Mouse (Mus musculus) hindbrain, embryonic 11.5 days (tissue): Measurements from ENCODE around the gene Esrrb. TPM values are rescaled to one million over a fixed set of nuclear protein-coding genes. Genes with fewer than 3 reads are reported as not detected.
A peak's percentile ranks its signal among the peaks of the same experiment; 100 is the strongest.

Experiments used
- ATAC-seq: fragments of 200-750 bp; cut with Nextera tagmentation; 2 replicates; pipeline ENCODE4 v1.8.0; 2017; ENCODE audit warnings: mild to moderate bottlenecking, moderate TSS enrichment, moderate library complexity; ENCODE audit not compliant: low FRiP score
- DNase-seq: peaks from one replicate; pipeline ENCODE4 v3.0.0-alpha.2; 2015; ENCODE audit warnings: low spot score
- H3K27ac ChIP-seq: fragments of 300-500 bp; sonication (generic); 2 replicates; pipeline ENCODE4 v1.5.1; 2014; ENCODE audit warnings: mild to moderate bottlenecking, low read depth, low read length
- H3K27me3 ChIP-seq: fragments of 300-500 bp; sonication (generic); 2 replicates; pipeline ENCODE4 v1.6.1; 2014; ENCODE audit warnings: mild to moderate bottlenecking, low read length, moderate library complexity, mixed read lengths; ENCODE audit not compliant: control insufficient read depth, insufficient read depth
- H3K36me3 ChIP-seq: fragments of 300-500 bp; sonication (generic); 2 replicates; pipeline ENCODE4 v1.6.1; 2014; ENCODE audit warnings: mild to moderate bottlenecking, low read length, moderate library complexity, mixed read lengths; ENCODE audit not compliant: control insufficient read depth, insufficient read depth
- H3K4me1 ChIP-seq: fragments of 300-500 bp; sonication (generic); replicated peaks from 2 replicates; pipeline ENCODE4 v1.6.1; 2014; ENCODE audit warnings: low read length, mixed read lengths; ENCODE audit not compliant: control insufficient read depth, insufficient read depth
- H3K4me2 ChIP-seq: fragments of 300-500 bp; sonication (generic); replicated peaks from 2 replicates; pipeline ENCODE4 v1.6.1; 2014; ENCODE audit warnings: mild to moderate bottlenecking, low read depth, low read length
- H3K4me3 ChIP-seq: fragments of 300-500 bp; sonication (generic); 2 replicates; pipeline ENCODE4 v1.5.1; 2014; ENCODE audit warnings: low read depth, low read length
- H3K9ac ChIP-seq: fragments of 300-500 bp; sonication (generic); 2 replicates; pipeline ENCODE4 v1.6.1; 2014; ENCODE audit warnings: low read depth, low read length
- H3K9me3 ChIP-seq: fragments of 300-500 bp; sonication (generic); 2 replicates; pipeline ENCODE4 v1.6.1; 2016; ENCODE audit warnings: low read length; ENCODE audit not compliant: control insufficient read depth
- WGBS: fragments of 180-500 bp; shearing (Covaris S2); extraction: QIAGEN DNeasy Blood & Tissue Kit; methylation state at CpG from one replicate; pipeline ENCODE4 v1.1.7; 2014; 5-methylcytosine and 5-hydroxymethylcytosine counted together
- polyA plus RNA-seq: library from polyadenylated mRNA; unstranded; fragments of >200 nt; fragmentation: Nextera tagmentation; extraction: Ambion mirVana; gene quantifications from 2 replicates; pipeline ENCODE4 v1.2.1, GENCODE M21; 2014

The Esrrb gene
- polyA plus RNA-seq, 1 experiment from 2014 or later, result 0.91 TPM

DNA sequence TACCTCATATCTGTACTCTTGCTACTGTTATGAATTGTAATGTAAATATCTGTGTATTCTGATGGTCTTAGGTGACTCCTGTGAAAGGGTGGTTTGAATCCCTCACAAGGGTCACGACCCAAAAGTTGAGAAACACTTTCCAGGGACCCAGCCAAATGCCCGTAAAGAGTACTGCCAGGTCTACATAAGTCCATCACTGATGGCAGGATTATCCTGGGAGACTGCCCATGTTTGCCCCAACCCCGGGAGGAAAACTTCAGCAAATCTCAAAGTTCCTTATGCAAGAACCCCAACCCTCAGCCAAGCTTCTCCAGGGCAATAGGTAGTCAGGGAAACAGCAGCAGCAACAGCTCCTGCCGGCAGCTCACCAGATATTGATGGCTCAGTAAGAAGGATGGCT lies 178.6 kb downstream of the Esrrb start:
- Histone ChIP-seq H3K9ac (no peak overlapping the region), H3K9me3 (no peaks in the 10 kb centered on the region), H3K4me1 (no peaks in the 10 kb centered on the region), H3K4me3 (no peak overlapping the region), H3K4me2 (no peak overlapping the region), H3K36me3 (no peaks in the 10 kb centered on the region), H3K27me3 (no peaks in the 10 kb centered on the region), H3K27ac (no peak overlapping the region)
- DNase-seq (no peak), ATAC-seq (no peak)
- 76% methylated on average over 4 of the region's 4 CpGs for WGBS

DNA sequence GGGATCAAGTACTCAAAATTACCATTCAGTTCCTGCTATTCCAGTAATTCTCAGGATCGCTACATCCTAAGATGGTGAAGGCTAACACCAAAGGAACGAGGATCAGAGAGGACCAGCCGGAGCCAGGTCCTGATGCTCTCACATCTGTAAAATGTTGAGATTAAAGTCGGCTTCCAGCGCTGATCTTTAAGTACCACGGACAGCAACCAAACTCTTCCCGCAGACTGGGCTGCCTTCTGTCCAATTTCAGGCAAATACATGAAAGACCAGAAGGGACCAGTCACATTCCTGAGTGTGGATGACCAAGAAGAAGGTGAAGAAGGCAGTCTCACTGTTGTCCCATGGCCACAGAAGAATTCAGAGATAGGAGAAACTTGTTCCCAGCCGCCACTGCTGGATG lies 186.9 kb downstream of the Esrrb start:
- Histone ChIP-seq H3K9me3 (no peaks in the 10 kb centered on the region), H3K4me2 (no peak overlapping the region), H3K9ac (no peak overlapping the region), H3K4me1 (no peaks in the 10 kb centered on the region), H3K4me3 (no peak overlapping the region), H3K27ac (no peak overlapping the region), H3K36me3 (no peaks in the 10 kb centered on the region), H3K27me3 (no peaks in the 10 kb centered on the region)
- ATAC-seq, result no peak
- DNase-seq, result peak; percentile 50
- WGBS, result 31% methylated on average over 8 of the region's 8 CpGs

DNA sequence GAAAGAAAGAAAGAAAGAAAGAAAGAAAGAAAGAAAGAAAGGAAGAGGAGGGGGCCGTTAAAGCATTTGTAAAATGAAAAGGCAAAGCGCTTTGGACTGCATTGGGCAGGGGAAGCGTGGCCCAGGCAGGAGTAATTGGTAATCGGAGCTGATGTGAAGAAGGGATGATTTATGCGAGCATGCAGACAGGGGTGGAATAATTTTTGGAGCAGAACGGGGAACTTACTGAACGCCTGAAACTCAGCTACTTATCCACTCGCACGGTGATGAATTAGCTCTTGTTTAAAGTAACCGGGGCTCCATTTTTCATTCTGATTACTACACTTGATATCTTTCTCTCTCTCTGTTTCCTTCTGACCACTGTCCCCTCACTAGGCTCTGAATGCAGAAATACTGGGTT lies 192.1 kb downstream of the Esrrb start:
- Histone ChIP-seq H3K36me3 (no peaks in the 10 kb centered on the region), H3K27me3 (no peaks in the 10 kb centered on the region), H3K9ac (no peak overlapping the region), H3K4me2 (no peak overlapping the region), H3K4me3 (no peak overlapping the region), H3K4me1 (no peaks in the 10 kb centered on the region), H3K9me3 (no peaks in the 10 kb centered on the region), H3K27ac (no peak overlapping the region)
- no peak for ATAC-seq
- WGBS, result 61% methylated on average over 10 of the region's 10 CpGs
- DNase-seq, result no peak

DNA sequence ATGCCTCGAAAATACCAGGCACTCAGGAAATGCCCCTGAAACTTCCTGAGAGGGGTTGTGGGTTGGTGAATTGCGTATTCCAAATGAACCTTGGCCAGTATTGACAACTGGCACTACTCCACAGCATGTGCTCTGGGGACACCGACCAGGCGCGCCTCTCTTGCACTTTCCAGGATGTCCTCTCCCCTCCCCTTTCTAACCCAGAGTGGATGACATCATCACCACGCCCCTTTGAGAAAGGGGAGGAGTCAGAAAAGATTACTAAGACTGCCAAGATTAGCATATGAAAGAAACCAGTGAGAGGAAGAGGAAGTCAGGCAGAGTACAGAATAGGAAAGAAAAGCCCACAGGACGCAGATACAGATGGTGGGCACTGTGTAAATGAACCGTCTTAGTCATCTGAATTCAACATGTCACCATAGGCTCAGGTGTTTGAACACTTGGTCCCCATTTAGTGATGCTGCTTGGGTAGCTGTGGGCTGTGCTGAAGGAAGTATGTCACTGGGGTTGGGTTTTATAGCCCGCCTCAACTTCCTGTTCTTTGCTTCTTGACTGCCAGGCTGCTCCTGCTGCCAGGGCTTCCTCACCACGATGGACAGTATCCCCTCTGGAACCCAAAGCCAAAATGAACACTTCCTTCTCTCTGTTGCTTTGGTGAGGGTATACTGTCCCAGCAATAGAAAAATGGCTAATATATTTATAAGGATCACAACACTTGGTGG lies 196.0 kb downstream of the Esrrb start:
- Histone ChIP-seq H3K4me1 (no peaks in the 10 kb centered on the region), H3K9me3 (no peaks in the 10 kb centered on the region), H3K9ac (no peak overlapping the region), H3K27me3 (no peaks in the 10 kb centered on the region), H3K36me3 (no peaks in the 10 kb centered on the region), H3K27ac (no peak overlapping the region), H3K4me2 (no peak overlapping the region), H3K4me3 (no peak overlapping the region)
- DNase-seq, result peak; percentile 59
- peak; percentile 60 for ATAC-seq
- 56% methylated on average over 10 of the region's 10 CpGs for WGBS

DNA sequence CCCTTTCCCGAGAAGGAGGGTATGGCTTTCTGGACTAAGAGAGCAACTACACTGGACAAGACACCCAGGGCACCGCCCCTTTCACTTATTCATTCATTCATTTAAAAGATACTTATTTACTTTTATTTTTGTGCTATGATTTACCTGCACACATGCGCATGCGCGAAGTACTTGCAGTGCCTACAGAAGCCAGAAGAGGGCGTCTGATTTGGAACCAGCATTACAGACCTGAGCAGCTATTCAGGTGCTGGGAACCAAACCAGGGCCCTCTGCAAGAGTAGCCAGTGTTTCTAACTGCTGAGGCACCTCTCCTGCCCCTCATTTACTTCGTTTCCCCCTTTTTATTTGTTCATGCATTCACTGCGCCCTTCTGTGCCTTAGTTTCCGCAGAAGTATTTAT lies 198.0 kb downstream of the Esrrb start:
- 91% methylated on average over 9 of the region's 9 CpGs for WGBS
- no peak overlapping the region for H3K4me3 ChIP-seq
- ATAC-seq (no peak), DNase-seq (no peak)
- H3K9me3 ChIP-seq, result no peaks in the 10 kb centered on the region
- no peak overlapping the region for H3K9ac ChIP-seq
- H3K27me3 ChIP-seq, result no peaks in the 10 kb centered on the region
- no peaks in the 10 kb centered on the region for H3K4me1 ChIP-seq
- no peak overlapping the region for H3K27ac ChIP-seq
- H3K36me3 ChIP-seq, result no peaks in the 10 kb centered on the region
- no peak overlapping the region for H3K4me2 ChIP-seq

DNA sequence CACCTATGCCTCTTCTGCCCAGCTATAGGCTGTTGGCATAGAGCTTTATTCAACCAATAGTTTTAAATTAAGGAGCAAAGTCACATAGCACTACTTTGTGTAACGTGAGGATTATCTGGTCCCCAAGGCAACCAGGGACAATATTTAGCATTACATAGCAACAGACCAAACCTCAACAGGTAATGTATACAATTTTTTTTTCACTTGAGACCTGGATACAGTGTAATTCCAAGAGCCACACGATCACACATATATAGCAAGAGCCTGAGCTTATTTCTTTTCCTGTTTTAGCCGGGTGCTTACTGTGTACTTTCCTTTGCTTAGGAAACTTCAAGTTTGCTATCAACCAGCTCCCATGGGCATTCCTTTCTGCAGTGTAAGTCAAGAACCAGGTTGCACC lies 201.8 kb downstream of the Esrrb start:
- WGBS, result 90% methylated on average over 3 of the region's 3 CpGs

DNA sequence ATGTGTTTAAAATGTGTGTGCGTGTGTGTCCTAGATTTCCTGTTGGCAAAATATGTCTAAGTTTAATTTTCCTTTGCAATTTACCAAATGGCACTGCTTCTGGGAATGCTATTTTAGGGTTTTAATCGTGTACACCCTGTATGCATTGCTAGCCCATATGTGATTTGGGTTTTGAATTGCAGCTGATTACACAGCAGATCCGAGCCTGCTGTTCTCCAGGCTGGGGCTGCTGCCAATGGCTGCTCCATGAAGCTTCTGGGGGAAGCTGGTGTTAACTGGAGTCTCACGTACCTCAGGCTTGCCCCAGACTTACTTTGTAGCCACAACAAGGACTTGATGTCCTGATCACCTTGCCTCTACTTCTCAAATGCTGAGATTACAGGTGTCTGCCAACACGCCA lies 205.1 kb downstream of the Esrrb start:
- Histone ChIP-seq H3K4me1 (no peaks in the 10 kb centered on the region), H3K4me2 (no peak overlapping the region), H3K9me3 (no peaks in the 10 kb centered on the region), H3K9ac (no peak overlapping the region), H3K27ac (no peak overlapping the region), H3K36me3 (no peaks in the 10 kb centered on the region), H3K27me3 (no peaks in the 10 kb centered on the region), H3K4me3 (no peak overlapping the region)
- WGBS, result 85% methylated on average over 5 of the region's 5 CpGs
- DNase-seq (no peak), ATAC-seq (no peak)

More for the DNA sequence above, 201.8 kb downstream of the Esrrb start:
- DNase-seq (no peak), ATAC-seq (no peak)
- H3K4me3 ChIP-seq, result no peak overlapping the region
- no peak overlapping the region for H3K4me2 ChIP-seq
- no peaks in the 10 kb centered on the region for H3K9me3 ChIP-seq
- H3K27me3 ChIP-seq, result no peaks in the 10 kb centered on the region
- no peak overlapping the region for H3K9ac ChIP-seq
- no peaks in the 10 kb centered on the region for H3K36me3 ChIP-seq
- H3K4me1 ChIP-seq, result no peaks in the 10 kb centered on the region
- H3K27ac ChIP-seq, result no peak overlapping the region

Other genes starting within 250 kb of the Esrrb start
- gene Gpatch2l, start 119.3 kb upstream of the Esrrb start, polyA plus RNA-seq, result 17.4 and 18.8 TPM in 2 replicates